Mouse (Mus musculus): ENCODE data around the gene Naa25.

- TF ChIP-seq CTCF (IDR thresholded peaks at IDR 0.05) (no peak), EP300 (IDR thresholded peaks at IDR 0.05) (no peak)
Measured at GRCm38 (mm10) chr5:121395621-121396020, 2.1 kb upstream of the Naa25 start.
